Mouse (Mus musculus) midbrain, postnatal 0 days (tissue): ENCODE results near the gene Flywch2. TPM values are rescaled to one million over a fixed set of nuclear protein-coding genes. Genes with fewer than 3 reads are reported as not detected.
A peak's percentile ranks its signal among the peaks of the same experiment; 100 is the strongest.

Experiments
- ATAC-seq: fragments of 200-750 bp; cut with Nextera tagmentation; 2 replicates; pipeline ENCODE4 v1.8.0; 2017; ENCODE audit warnings: moderate number of reproducible peaks, mild to moderate bottlenecking, moderate TSS enrichment, moderate library complexity; ENCODE audit not compliant: low FRiP score
- DNase-seq: peaks from one replicate; pipeline ENCODE4 v3.0.0-alpha.2; 2015; ENCODE audit warnings: low spot score
- H3K27ac ChIP-seq: fragments of 300-500 bp; sonication (generic); 2 replicates; pipeline ENCODE4 v1.5.1; 2014; ENCODE audit warnings: low read depth, mild to moderate bottlenecking, low read length, mixed read lengths
- H3K27me3 ChIP-seq: fragments of 300-500 bp; sonication (generic); 2 replicates; pipeline ENCODE4 v1.6.1; 2014; ENCODE audit warnings: low read length, control low read depth, mixed read lengths; ENCODE audit not compliant: insufficient read depth
- H3K36me3 ChIP-seq: fragments of 300-500 bp; sonication (generic); 2 replicates; pipeline ENCODE4 v1.6.1; 2014; ENCODE audit warnings: low read length, control low read depth, mixed read lengths; ENCODE audit not compliant: insufficient read depth
- H3K4me1 ChIP-seq: fragments of 300-500 bp; sonication (generic); 2 replicates; pipeline ENCODE4 v1.6.1; 2014; ENCODE audit warnings: mild to moderate bottlenecking, control low read depth, antibody characterized with exemption, low read length, mixed read lengths; ENCODE audit not compliant: insufficient read depth
- H3K4me2 ChIP-seq: fragments of 300-500 bp; sonication (generic); 2 replicates; pipeline ENCODE4 v1.6.1; 2014; ENCODE audit warnings: low read depth, mild to moderate bottlenecking, low read length, mixed read lengths; ENCODE audit not compliant: poor library complexity, severe bottlenecking
- H3K4me3 ChIP-seq: fragments of 300-500 bp; sonication (generic); 2 replicates; pipeline ENCODE4 v1.5.1; 2014; ENCODE audit warnings: low read depth, mild to moderate bottlenecking, low read length, moderate library complexity
- H3K9ac ChIP-seq: fragments of 300-500 bp; sonication (generic); replicated peaks from 2 replicates; pipeline ENCODE4 v1.6.1; 2014; ENCODE audit warnings: mild to moderate bottlenecking, low read length, moderate library complexity, mixed read lengths; ENCODE audit not compliant: poor library complexity, severe bottlenecking
- H3K9me3 ChIP-seq: fragments of 300-500 bp; sonication (generic); 2 replicates; pipeline ENCODE4 v1.6.1; 2016; ENCODE audit warnings: low read length, control low read depth
- CTCF ChIP-seq: IDR thresholded peaks from 2 replicates; pipeline ENCODE4 v1.5.1; 2016; ENCODE audit warnings: antibody characterized with exemption, mild to moderate bottlenecking
- WGBS: fragments of 180-500 bp; shearing (Covaris S2); extraction: QIAGEN DNeasy Blood & Tissue Kit; methylation state at CpG from one replicate; pipeline ENCODE4 v1.1.7; 2014; 5-methylcytosine and 5-hydroxymethylcytosine counted together
- polyA plus RNA-seq: library from polyadenylated mRNA; unstranded; fragments of >200 nt; fragmentation: Nextera tagmentation; extraction: Ambion mirVana; gene quantifications from 2 replicates; pipeline ENCODE4 v1.2.1, GENCODE M21; 2015
- total RNA-seq: library from RNA; depleted of rRNA; stranded (reverse); fragments of >200 nt; gene quantifications from 2 replicates; pipeline ENCODE4 v1.2.3, GENCODE M21; 2014

Gene Flywch2
- total and polyA plus RNA-seq, 2 experiments from 2014 or later, result 96.5 to 133 TPM

GRCm38 (mm10) chr17:23770493-23770892 is 15.4 kb downstream of the Flywch2 start:
- Histone ChIP-seq H3K36me3 (no peaks in the 10 kb centered on the region), H3K27ac (peak overlapping the region; percentile 93), H3K27me3 (no peaks in the 10 kb centered on the region), H3K9ac (peak overlapping the region; percentile 98), H3K4me2 (peak overlapping the region; percentile 65), H3K4me1 (peaks cover 5% of the 10 kb centered on the region), H3K9me3 (no peaks in the 10 kb centered on the region), H3K4me3 (peak overlapping the region; percentile 65)
- 0% methylated on average over 2 of the region's 2 CpGs for WGBS
- DNase-seq (no peak), ATAC-seq (no peak)
- no peak for TF ChIP-seq CTCF

GRCm38 (mm10) chr17:23762976-23763375 is 22.9 kb downstream of the Flywch2 start:
- Histone ChIP-seq H3K4me3 (no peak overlapping the region), H3K4me1 (no peaks in the 10 kb centered on the region), H3K9ac (no peak overlapping the region), H3K27ac (no peak overlapping the region), H3K9me3 (no peaks in the 10 kb centered on the region), H3K4me2 (no peak overlapping the region), H3K36me3 (peaks cover 43% of the 10 kb centered on the region), H3K27me3 (no peaks in the 10 kb centered on the region)
- TF ChIP-seq CTCF, result no peak
- 82% methylated on average over 11 of the region's 11 CpGs for WGBS
- DNase-seq (no peak), ATAC-seq (no peak)

GRCm38 (mm10) chr17:23761155-23761554 is 24.7 kb downstream of the Flywch2 start:
- no peak for TF ChIP-seq CTCF
- Histone ChIP-seq H3K27ac (no peak overlapping the region), H3K4me2 (no peak overlapping the region), H3K36me3 (peaks cover 61% of the 10 kb centered on the region), H3K9me3 (no peaks in the 10 kb centered on the region), H3K4me3 (no peak overlapping the region), H3K9ac (no peak overlapping the region), H3K27me3 (no peaks in the 10 kb centered on the region), H3K4me1 (no peaks in the 10 kb centered on the region)
- 93% methylated on average over 3 of the region's 3 CpGs for WGBS
- no peak for DNase-seq
- no peak for ATAC-seq

GRCm38 (mm10) chr17:23760231-23760630 is 25.6 kb downstream of the Flywch2 start:
- DNase-seq (no peak), ATAC-seq (no peak)
- no peak overlapping the region for H3K9ac ChIP-seq
- 96% methylated on average over 9 of the region's 9 CpGs for WGBS
- no peaks in the 10 kb centered on the region for H3K4me1 ChIP-seq
- H3K9me3 ChIP-seq, result no peaks in the 10 kb centered on the region
- H3K36me3 ChIP-seq, result peaks cover 68% of the 10 kb centered on the region
- H3K27ac ChIP-seq, result no peak overlapping the region
- TF ChIP-seq CTCF, result no peak
- H3K4me3 ChIP-seq, result no peak overlapping the region
- no peak overlapping the region for H3K4me2 ChIP-seq
- H3K27me3 ChIP-seq, result no peaks in the 10 kb centered on the region

GRCm38 (mm10) chr17:23758801-23759200 is 27.1 kb downstream of the Flywch2 start:
- H3K4me2 ChIP-seq, result no peak overlapping the region
- DNase-seq (no peak), ATAC-seq (no peak)
- H3K9me3 ChIP-seq, result no peaks in the 10 kb centered on the region
- H3K4me3 ChIP-seq, result no peak overlapping the region
- no peaks in the 10 kb centered on the region for H3K4me1 ChIP-seq
- no peaks in the 10 kb centered on the region for H3K27me3 ChIP-seq
- no peak overlapping the region for H3K27ac ChIP-seq
- H3K9ac ChIP-seq, result no peak overlapping the region
- 54% methylated on average over 8 of the region's 8 CpGs for WGBS
- TF ChIP-seq CTCF, result no peak
- H3K36me3 ChIP-seq, result peaks cover 77% of the 10 kb centered on the region

GRCm38 (mm10) chr17:23757581-23757980 is 28.3 kb downstream of the Flywch2 start:
- Histone ChIP-seq H3K9ac (no peak overlapping the region), H3K27ac (no peak overlapping the region), H3K4me2 (no peak overlapping the region), H3K9me3 (no peaks in the 10 kb centered on the region), H3K27me3 (no peaks in the 10 kb centered on the region), H3K4me1 (no peaks in the 10 kb centered on the region), H3K36me3 (peaks cover 82% of the 10 kb centered on the region), H3K4me3 (no peak overlapping the region)
- TF ChIP-seq CTCF, result no peak
- DNase-seq (no peak), ATAC-seq (no peak)
- 98% methylated on average over 9 of the region's 9 CpGs for whole genome bisulfite sequencing
